Mouse (Mus musculus): ENCODE data around the gene Gm21985.

Gene Gm21985

GRCm38 (mm10) chr2:112266242-112266592 lies at the start of gene Gm21985:
TSS of gene Gm21985 (plus strand) at chr2:112266314.
- DNase-seq (ENCODE audit: low read depth, low spot score), result no peak

GRCm38 (mm10) chr2:112217614-112218013 lies 48.5 kb upstream of the Gm21985 start:
- DNase-seq (ENCODE audit: low read depth, low spot score), result no peak

GRCm38 (mm10) chr2:112220880-112221279 lies 45.2 kb upstream of the Gm21985 start:
- no peak for DNase-seq (ENCODE audit: low read depth, low spot score)

GRCm38 (mm10) chr2:112222607-112223006 lies 43.5 kb upstream of the Gm21985 start:
- no peak for DNase-seq (ENCODE audit: low read depth, low spot score)

GRCm38 (mm10) chr2:112224356-112224755 lies 41.8 kb upstream of the Gm21985 start:
- no peak for DNase-seq (ENCODE audit: low read depth, low spot score)

GRCm38 (mm10) chr2:112232623-112233022 lies 33.5 kb upstream of the Gm21985 start:
- DNase-seq (ENCODE audit: low read depth, low spot score), result no peak

- DNase-seq (ENCODE audit: low read depth, low spot score), result no peak
These were observed 29.5 kb upstream of the Gm21985 start for GRCm38 (mm10) chr2:112236620-112237019.

DNA sequence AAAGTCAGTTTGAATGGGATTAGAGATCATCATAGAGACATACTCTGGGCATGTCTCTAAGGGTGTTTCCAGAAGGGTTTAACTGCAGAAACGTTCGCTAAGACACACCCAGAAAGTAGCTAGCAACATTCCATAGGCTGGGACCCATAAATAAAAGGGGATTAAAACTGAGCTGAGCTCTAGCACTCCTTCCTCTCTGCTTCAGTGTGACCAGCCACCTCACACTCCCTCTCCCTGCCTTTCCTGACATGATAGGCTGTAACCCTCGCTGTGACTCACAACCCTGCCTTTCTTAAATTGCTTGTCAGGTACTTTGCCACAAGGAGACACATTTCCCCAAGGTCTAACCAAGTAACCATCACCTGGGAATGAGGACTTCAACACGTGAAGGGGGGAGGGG lies 28.1 kb upstream of the Gm21985 start:
- DNase-seq (ENCODE audit: low read depth, low spot score), result no peak

DNA sequence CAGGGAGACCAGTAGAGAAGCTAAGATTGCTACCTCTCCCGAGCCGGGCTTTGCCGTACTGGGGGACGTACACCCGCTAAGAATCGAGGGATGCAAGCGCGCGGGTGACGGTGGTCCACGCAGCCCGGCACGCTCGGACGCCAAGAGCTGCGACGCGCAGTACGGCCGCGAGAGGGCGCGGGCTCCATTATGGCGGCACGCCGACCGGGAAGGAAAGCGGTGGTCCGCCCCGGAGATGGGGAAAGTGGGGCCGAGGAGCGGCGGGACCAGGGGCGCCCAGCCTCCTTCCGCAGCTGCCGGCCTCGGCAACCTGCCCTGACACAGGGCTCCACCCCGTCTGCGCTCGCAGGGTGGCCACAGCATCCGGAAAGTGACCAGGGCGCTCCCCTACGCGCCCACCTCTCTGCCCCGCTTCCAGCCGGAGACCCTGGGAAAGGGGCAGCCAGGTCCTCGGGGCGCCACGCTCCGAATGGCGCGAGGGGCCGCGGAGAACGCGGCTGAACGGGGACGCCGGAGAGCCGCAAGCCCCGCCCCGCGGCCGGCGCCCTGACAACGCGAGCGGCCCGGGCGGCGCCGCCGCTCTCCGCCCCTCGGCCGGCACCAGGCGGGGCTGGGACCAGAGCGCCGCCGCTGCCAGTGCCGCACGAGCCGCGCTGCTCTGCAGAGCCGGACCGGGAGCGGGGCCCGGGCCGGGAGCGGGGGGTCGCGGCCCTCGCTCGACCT lies 26.7 kb upstream of the Gm21985 start, which contains the start of gene Lpcat4:
Gene Lpcat4 (plus strand): TSS at position 257 of the 723 bp plus-strand sequence.
- peak; percentile 77 for DNase-seq (ENCODE audit: low read depth, low spot score)

- DNase-seq (ENCODE audit: low read depth, low spot score), result peak; percentile 27
These were observed 26.0 kb upstream of the Gm21985 start for GRCm38 (mm10) chr2:112239935-112240721.

GRCm38 (mm10) chr2:112241787-112242186 lies 24.3 kb upstream of the Gm21985 start:
- no peak for DNase-seq (ENCODE audit: low read depth, low spot score)

GRCm38 (mm10) chr2:112245307-112245706 lies 20.8 kb upstream of the Gm21985 start:
- no peak for DNase-seq (ENCODE audit: low read depth, low spot score)

- DNase-seq (ENCODE audit: low read depth, low spot score), result no peak
These were observed 19.9 kb upstream of the Gm21985 start for GRCm38 (mm10) chr2:112246193-112246592.

GRCm38 (mm10) chr2:112247323-112247722 lies 18.8 kb upstream of the Gm21985 start:
- DNase-seq (ENCODE audit: low read depth, low spot score), result no peak

DNA sequence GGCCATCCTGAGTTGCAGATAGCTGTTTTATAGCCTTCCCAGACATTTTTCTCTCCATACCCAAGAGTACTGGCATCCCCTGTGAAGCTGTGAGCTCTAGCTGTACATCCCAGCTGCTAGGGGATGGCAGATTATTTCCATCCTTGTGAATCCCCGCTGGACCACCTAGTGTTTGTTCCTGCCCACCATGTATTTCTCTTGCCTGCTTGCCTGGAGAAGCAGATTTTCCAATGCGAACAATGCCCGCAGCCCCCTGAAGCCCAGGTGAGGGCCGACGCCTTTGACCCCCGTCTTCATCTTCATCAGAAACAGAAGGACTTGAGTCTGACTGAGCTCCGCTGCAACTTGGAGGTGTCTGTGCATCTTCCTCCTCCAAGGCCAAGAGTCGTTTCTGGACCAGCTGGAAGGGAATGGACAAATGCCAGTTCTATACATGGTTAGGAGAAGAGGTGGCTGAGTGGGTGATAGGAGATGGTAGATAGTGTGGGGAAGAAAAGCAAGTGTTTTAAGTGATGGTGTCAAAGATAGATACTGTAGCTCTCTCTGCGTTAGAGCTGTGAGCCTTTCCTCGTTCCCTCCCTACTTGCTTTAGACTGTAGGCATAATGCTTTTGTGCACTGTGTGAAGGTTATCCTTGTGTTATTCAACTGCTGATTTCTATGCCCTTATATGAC lies 16.2 kb upstream of the Gm21985 start:
- DNase-seq (ENCODE audit: low read depth, low spot score), result no peak

DNA sequence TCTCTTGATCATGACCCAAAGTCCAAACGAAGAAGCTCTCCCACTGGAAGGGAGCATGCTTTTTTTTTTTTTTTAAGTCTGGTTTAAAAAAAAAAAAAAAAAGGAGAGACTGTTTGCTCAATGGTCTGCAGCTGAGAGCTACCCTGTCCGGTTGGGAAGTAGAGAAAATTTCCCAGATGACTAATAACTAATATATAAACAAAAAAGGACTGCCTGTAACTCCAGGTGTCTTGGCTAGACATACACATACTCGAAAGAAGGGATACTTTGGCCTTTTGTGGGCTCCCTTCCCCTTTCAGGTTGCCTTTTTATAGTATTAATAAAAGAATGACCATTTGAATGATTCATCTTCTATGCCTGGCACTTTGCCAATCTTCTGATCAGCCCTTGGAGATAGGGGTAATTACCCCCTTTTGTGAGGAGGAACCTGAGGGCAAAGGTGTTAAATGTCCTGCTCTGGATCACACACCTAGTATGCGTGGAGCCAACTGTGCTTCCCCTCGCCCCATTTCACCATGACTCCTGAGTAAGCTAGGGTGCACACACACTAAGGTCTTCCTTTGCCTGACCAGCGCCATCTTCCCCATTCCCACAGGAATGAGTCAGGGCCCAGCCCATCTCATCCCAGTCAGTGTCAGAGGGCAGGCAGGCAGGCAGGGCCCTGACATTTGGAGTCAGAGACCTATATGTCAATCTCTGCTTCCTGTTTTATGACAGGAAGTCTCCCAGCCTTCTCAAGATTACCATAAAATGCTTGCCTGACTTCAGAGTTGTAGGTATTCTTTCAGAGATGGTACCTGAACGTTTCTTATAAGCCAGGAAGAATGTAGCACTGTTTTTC lies 11.2 kb upstream of the Gm21985 start:
- DNase-seq (ENCODE audit: low read depth, low spot score), result no peak

- DNase-seq (ENCODE audit: low read depth, low spot score), result no peak
These were observed 6.7 kb upstream of the Gm21985 start, which contains the start of gene Nutm1 for GRCm38 (mm10) chr2:112259241-112259962. TSS of gene Nutm1 (minus strand) at chr2:112259291.

GRCm38 (mm10) chr2:112261748-112262653 lies 4.1 kb upstream of the Gm21985 start, which contains the start of gene Nop10:
TSS of gene Nop10 (plus strand) at chr2:112261926.
- DNase-seq (ENCODE audit: low read depth, low spot score), result peak; percentile 81

DNA sequence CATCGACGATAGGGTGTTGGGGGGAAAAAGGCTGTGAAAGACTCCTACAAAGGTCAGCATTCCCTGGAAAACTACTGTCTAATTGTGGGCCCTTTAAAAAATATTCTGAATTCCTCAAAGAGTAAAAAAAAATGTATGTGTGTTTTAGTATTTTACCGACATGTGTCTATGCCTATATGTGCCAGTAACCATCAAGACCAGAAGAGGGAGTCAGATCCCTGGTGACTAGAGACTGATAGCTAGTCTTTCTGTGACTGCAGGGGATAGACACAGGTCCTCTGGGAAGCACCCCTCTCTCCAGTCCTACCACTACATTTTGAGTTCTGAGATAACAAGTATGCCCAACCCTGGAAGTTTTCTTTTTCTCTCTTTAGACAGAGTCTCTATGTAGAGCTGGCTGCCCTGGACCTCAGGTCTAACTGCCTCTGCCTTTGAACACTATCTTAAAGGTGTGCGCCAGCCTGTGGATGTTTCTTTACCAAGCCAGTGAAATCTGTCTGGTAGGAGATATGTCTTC lies 3.3 kb upstream of the Gm21985 start:
- no peak for DNase-seq (ENCODE audit: low read depth, low spot score)

All from retina, postnatal 7 days (tissue).